Mouse (Mus musculus) ES-E14 (cell line): ENCODE data around the gene Xylt1. TPM values are rescaled to one million over a fixed set of nuclear protein-coding genes. Genes with fewer than 3 reads are reported as not detected.

Experiments
- DNase-seq: peaks from one replicate; pipeline ENCODE4 v3.0.0-alpha.2; 2013; ENCODE audit warnings: low read depth, low spot score
- H3K27ac ChIP-seq: 2 replicates; pipeline ENCODE4 v1.5.1; 2012; ENCODE audit warnings: low read depth, mild to moderate bottlenecking, low read length, moderate library complexity, mixed read lengths; ENCODE audit not compliant: poor library complexity, insufficient read depth, severe bottlenecking
- H3K36me3 ChIP-seq: 2 replicates; pipeline ENCODE4 v1.6.1; 2012; ENCODE audit warnings: mild to moderate bottlenecking, low read length, moderate library complexity, mixed read lengths; ENCODE audit not compliant: control insufficient read depth, poor library complexity, insufficient read depth, severe bottlenecking
- H3K4me1 ChIP-seq, 2 experiments: fragments of 150-350 bp in 1 of 2; sonication (generic) in 1 of 2; 2 replicates each; pipeline ENCODE4 v1.6.1; 2012; ENCODE audit warnings: low read length in 2 of 2, mild to moderate bottlenecking in 1 of 2, mixed read lengths in 1 of 2; ENCODE audit not compliant: control insufficient read depth in 2 of 2, insufficient read depth in 2 of 2, poor library complexity in 1 of 2
- H3K4me3 ChIP-seq, 2 experiments: fragments of 150-350 bp in 1 of 2; sonication (generic) in 1 of 2; 2 replicates each; pipeline ENCODE4 v1.5.1; 2012; ENCODE audit warnings: low read length in 2 of 2, low read depth in 1 of 2, mild to moderate bottlenecking in 1 of 2, mixed read lengths in 1 of 2; ENCODE audit not compliant: insufficient read depth in 1 of 2, poor library complexity in 1 of 2, severe bottlenecking in 1 of 2
- H3K9ac ChIP-seq: 2 replicates; pipeline ENCODE4 v1.6.1; 2012; ENCODE audit warnings: low read depth, mild to moderate bottlenecking, low read length, mixed read lengths; ENCODE audit not compliant: poor library complexity, insufficient read depth, severe bottlenecking
- H3K9me3 ChIP-seq: fragments of 150-350 bp; sonication (generic); 2 replicates; pipeline ENCODE4 v1.6.1; 2012; ENCODE audit warnings: low read depth, mild to moderate bottlenecking, low read length; ENCODE audit not compliant: control insufficient read depth, insufficient read depth
- CHD2 ChIP-seq: IDR thresholded peaks from 2 replicates; pipeline ENCODE4 v1.6.1; 2014; ENCODE audit warnings: mild to moderate bottlenecking, low read depth, low read length, inconsistent platforms
- HCFC1 ChIP-seq: IDR thresholded peaks from 2 replicates; pipeline ENCODE4 v1.6.1; 2012; ENCODE audit warnings: low read length, inconsistent platforms, borderline replicate concordance; ENCODE audit not compliant: insufficient read depth
- MAFK ChIP-seq: IDR thresholded peaks from 2 replicates; pipeline ENCODE4 v1.6.1; 2014; ENCODE audit warnings: mild to moderate bottlenecking, low read depth, low read length, inconsistent platforms; ENCODE audit not compliant: insufficient read depth
- ZC3H11A ChIP-seq: IDR thresholded peaks from 2 replicates; pipeline ENCODE4 v1.6.1; 2012; ENCODE audit warnings: low read depth, mild to moderate bottlenecking, inconsistent platforms, low read length, borderline replicate concordance
- ZNF384 ChIP-seq: IDR thresholded peaks from 2 replicates; pipeline ENCODE4 v1.6.1; 2012; ENCODE audit warnings: low read depth, low read length, inconsistent platforms
- in situ Hi-C, 2 experiments: fragments of 600-800 bp; cut with MboI; formaldehyde crosslinking; loops; one replicate each; pipeline ENCODE4 v1.15.1; 2025; ENCODE audit warnings: low sequenced_read_pairs in 2 of 2, inconsistent platforms in 1 of 2; ENCODE audit not compliant: unreplicated experiment in 2 of 2
- total RNA-seq: library from RNA; depleted of rRNA; stranded (reverse); fragments of 300-350 nt; gene quantifications from 2 replicates; pipeline ENCODE4 v1.2.3, GENCODE M21; 2012

Gene Xylt1
- total RNA-seq, 1 experiment: 3.6 TPM

DNA sequence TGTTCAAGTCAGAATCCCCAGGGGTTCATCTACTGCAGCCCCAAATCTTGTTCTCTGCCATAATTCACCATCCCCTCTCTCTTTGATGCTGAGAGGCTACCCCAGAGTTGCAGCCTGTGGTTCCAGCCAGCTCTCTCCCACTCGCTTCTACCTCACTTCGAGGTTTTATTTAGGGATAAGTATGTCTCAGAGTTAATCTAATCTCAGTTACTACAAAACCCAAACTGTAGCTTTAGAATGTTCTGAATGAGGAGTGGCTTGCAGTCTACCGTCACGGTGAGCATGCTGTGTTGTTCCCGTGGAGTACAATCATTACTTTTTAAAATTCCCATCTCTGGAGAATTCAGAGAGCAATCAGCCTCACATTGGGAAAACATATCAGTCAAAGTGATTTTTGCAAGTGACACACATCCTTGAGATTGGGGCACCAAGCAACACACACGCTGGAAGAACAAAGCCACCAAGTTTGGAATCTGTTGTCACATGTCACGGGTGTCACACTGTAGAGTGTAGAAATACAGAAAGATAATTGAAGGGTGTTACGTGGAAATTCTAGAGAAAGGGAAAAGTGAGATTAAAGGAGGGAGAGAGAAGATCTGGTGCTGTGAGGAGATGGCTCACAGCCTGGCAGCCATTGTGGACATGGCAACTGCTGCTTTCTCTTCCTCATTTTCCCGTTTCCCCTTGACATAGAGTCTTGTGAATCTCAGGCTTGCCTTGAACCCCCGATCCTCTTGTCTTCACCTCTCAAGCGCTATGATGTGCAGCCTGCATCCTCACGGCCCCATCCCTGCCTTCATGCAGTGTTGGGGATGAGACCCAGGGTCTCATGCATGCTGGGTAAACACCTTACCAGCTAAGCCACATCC is 149.2 kb downstream of the Xylt1 start:
- no peak for TF ChIP-seq HCFC1
- no peak for TF ChIP-seq CHD2
- TF ChIP-seq ZC3H11A: no peak
- no peak for TF ChIP-seq MAFK
- no peak for TF ChIP-seq ZNF384
- no peak overlapping the region for H3K27ac ChIP-seq

DNA sequence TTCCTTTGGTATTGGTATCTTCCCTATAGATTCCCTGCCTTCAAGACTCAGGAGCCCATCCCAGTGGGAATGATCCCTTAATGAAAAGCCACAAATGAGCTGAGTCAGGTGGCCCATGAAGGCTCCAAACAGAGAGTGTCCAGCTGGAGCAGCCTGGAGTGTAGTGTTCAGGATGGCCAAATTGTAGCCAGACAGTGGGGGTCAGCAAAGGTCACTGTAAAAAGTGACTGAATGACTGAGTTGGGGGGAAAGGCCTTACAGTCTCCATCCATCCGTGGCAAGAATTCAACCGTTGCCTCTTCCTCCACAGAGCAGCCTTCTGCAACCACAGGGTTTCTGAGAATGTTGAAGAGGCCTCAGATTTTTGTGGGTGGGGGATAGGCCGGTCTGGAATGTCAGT is 151.9 kb downstream of the Xylt1 start:
- Histone ChIP-seq H3K9me3 (no peaks in the 10 kb centered on the region), H3K27ac (no peak overlapping the region), H3K4me1 (no peaks in the 10 kb centered on the region), H3K9ac (no peak overlapping the region), H3K4me3 (no peak overlapping the region), H3K36me3 (no peaks in the 10 kb centered on the region)
- DNase-seq: no peak
- TF ChIP-seq MAFK: no peak
- in situ Hi-C loops: no loop called here

More for the DNA sequence above, 149.2 kb downstream of the Xylt1 start:
- in situ Hi-C loops: no loop called here
- Histone ChIP-seq H3K4me1 (no peaks in the 10 kb centered on the region), H3K9me3 (no peaks in the 10 kb centered on the region), H3K4me3 (no peak overlapping the region), H3K36me3 (no peaks in the 10 kb centered on the region), H3K9ac (no peak overlapping the region)
- no peak for DNase-seq

DNA sequence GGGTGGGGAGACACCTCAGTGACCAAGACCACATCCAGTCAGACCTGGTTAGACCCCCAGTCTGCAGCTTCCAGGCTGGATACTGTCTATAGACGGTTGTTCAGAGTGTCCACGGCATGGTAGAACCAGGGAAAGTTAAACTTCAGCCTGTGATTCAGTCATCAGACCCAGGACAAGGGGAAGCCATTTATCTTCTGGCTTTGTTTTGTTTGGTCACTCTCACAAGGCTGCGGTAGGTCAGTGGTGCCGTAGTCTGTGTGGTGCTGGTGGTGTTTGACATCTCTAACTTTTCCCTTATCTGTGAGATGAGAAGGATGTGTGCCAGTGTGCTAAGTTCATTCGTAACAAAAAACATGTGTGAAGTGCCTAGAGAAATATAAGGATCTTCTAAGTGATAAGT is 152.4 kb downstream of the Xylt1 start:
- H3K9ac ChIP-seq: no peak overlapping the region
- no peaks in the 10 kb centered on the region for H3K4me1 ChIP-seq
- TF ChIP-seq CHD2 (no peak), MAFK (no peak), HCFC1 (no peak), ZNF384 (no peak), ZC3H11A (no peak)
- DNase-seq: no peak
- H3K36me3 ChIP-seq: no peaks in the 10 kb centered on the region
- no peaks in the 10 kb centered on the region for H3K9me3 ChIP-seq
- in situ Hi-C loops: no loop called here
- no peak overlapping the region for H3K27ac ChIP-seq
- no peak overlapping the region for H3K4me3 ChIP-seq

DNA sequence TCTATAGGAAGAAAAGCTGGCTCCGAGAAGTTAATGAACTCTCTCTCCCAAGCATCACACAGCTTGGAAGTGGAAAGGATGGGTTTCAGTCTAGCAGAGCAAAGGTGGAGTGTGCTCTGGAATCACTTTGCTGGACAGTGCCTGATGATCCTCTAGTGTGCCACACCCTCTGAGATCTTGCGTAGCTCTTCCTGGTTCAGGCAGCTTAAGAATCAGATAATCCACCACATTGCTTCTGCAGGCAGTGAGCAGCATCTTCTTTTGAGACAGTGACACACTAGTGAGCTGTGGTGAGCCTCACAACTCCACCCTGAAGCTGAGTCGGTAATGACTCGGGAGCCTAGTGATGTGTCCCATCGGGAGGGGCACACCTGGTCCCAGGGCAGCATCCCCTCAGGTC is 159.2 kb downstream of the Xylt1 start:
- TF ChIP-seq ZC3H11A: no peak
- no peak for TF ChIP-seq MAFK
- no peak for TF ChIP-seq CHD2
- TF ChIP-seq ZNF384: no peak
- no peak for TF ChIP-seq HCFC1
- no peak overlapping the region for H3K4me3 ChIP-seq
- H3K27ac ChIP-seq: no peak overlapping the region
- H3K9me3 ChIP-seq: no peaks in the 10 kb centered on the region
- in situ Hi-C loops: no loop called here
- H3K4me1 ChIP-seq: no peaks in the 10 kb centered on the region
- no peak for DNase-seq
- no peak overlapping the region for H3K9ac ChIP-seq
- no peaks in the 10 kb centered on the region for H3K36me3 ChIP-seq
